In the genomic region with DNA sequence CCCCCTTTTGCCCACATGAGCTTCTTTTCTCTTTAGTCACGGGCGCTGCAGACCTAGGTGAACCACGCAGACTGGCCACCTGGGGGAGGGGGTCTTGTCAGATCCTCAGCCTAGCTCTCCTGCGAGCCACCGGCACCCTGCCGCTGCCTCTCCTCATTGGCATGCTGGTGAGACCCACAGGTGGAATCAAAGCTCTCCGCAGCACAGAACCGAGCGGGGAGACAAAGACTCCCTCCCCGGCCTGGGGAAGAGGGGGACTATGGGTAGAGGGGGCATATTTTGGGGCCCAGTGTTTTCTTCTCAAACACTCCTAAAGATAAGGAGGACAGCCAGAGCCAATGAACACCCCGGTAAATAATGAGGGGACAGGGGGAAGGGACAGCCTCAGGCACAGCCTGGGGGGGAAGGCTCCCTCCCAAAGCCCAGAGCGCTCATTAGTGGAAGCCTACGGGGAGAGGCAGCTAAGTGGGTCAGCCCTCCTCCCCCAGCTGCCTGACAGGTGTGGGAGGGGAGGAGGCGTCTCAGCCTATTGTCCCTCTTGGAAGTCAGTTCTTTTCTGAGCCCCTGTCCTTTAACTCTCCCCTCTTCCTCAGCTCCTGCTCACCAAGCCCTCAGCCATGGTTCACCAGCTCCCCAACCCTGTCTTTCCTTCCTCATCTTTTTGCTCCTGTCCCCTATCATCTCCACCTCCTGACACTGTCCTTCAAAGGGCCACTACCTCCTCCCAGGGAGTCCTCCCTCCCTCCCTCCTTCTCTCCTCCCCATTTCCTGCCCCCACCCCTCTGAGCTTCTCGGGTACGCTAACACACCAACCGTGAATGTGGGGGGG, we compare ENCODE assay signal across 8 mouse cellular contexts. TPM values are rescaled to one million over a fixed set of nuclear protein-coding genes. Genes with fewer than 3 reads are reported as not detected.
A peak's percentile ranks its signal among the peaks of the same experiment; 100 is the strongest.
DNase-seq lines count a peak whose midpoint lies in the region; ATAC-seq lines count a peak whose summit lies in the region.

No protein-coding gene starts in this region.

- no peak for ATAC-seq in hindbrain, embryonic 13.5 days (ENCODE audit: low FRiP score)

- H3K9me3 ChIP-seq in hindbrain, embryonic 13.5 days: no peaks in the 10 kb centered on the region

- H3K9ac ChIP-seq in hindbrain, embryonic 13.5 days: peak overlapping the region; percentile 64

- peak overlapping the region; percentile 45 for H3K4me2 ChIP-seq in hindbrain, embryonic 13.5 days

- H3K27me3 ChIP-seq in hindbrain, embryonic 13.5 days: 0 out of 2 replicates have a peak, but pooled peaks cover 6% of the 10 kb centered on the region

- peaks cover 50% of the 10 kb centered on the region for H3K4me1 ChIP-seq in hindbrain, embryonic 13.5 days (replicated peaks)

- peaks cover 25% of the 10 kb centered on the region for H3K36me3 ChIP-seq in hindbrain, embryonic 13.5 days

- peak overlapping the region; percentile 9 for H3K4me3 ChIP-seq in hindbrain, embryonic 13.5 days

- DNase-seq in cerebellum, adult 11-12 months: peak; percentile 42
- DNase-seq in cerebellum, postnatal 4 days (ENCODE audit: low spot score in 2 of 2): no peak
- DNase-seq in Muller cell, postnatal 12 days (ENCODE audit: inconsistent ontology term): peak; percentile 49
- DNase-seq in naive thymus-derived CD4-positive, alpha-beta T cell, adult 2 months (ENCODE audit: low read depth): peak; percentile 34
- no peak for DNase-seq in right cerebral cortex, postnatal 25 days
- no peak for DNase-seq in right cerebral cortex, postnatal 36 days (ENCODE audit: low spot score in 2 of 2)
- no peak for DNase-seq in adrenal gland, adult 2 months

- H3K27ac ChIP-seq in hindbrain, embryonic 13.5 days: peak overlapping the region; percentile 85

- 2% methylated on average over 17 of the region's 17 CpGs for WGBS in hindbrain, embryonic 13.5 days

RNA-seq across cellular contexts. Expression of gene Sema3f, which starts 25.3 kb away (rescaled TPM):
- polyA plus RNA-seq in hindbrain, embryonic 13.5 days (2015; fragmentation: Nextera tagmentation; extraction: Ambion mirVana): 16.4 and 17.0 TPM in 2 replicates
- total RNA-seq in adrenal gland, adult 2 months (2021): 10 to 100 TPM; 27.2 to 34.8 TPM
- polyA plus RNA-seq in adrenal gland, adult 2 months (2012; rRNA removed): 95.1 and 106 TPM in 2 replicates

RNA-seq across cellular contexts. Expression of gene Rbm5, which starts 35.2 kb away (rescaled TPM):
- polyA plus RNA-seq in hindbrain, embryonic 13.5 days (2015; fragmentation: Nextera tagmentation; extraction: Ambion mirVana): 277 and 286 TPM in 2 replicates
- total RNA-seq in adrenal gland, adult 2 months (2021): 100 to 1,000 TPM in 1 of 2 experiments, 10 to 100 TPM in 1; 67.1 to 124 TPM
- polyA plus RNA-seq in adrenal gland, adult 2 months (2012; rRNA removed): 61.7 and 67.8 TPM in 2 replicates

RNA-seq across cellular contexts. Expression of gene Gnat1, which starts 56.1 kb away (rescaled TPM):
- 1.8 TPM in 2 replicates for polyA plus RNA-seq in hindbrain, embryonic 13.5 days (2015; fragmentation: Nextera tagmentation; extraction: Ambion mirVana)
- total RNA-seq in adrenal gland, adult 2 months (2021): under 1 TPM in 1 of 2 experiments, not detected in 1; 0.37 TPM
- polyA plus RNA-seq in adrenal gland, adult 2 months (2012; rRNA removed): 0.10 and 0.16 TPM in 2 replicates

Comparison
In these comparisons a context has a peak if more than half of its experiments do, and no peak if none do; other contexts are left out.
1. DNase-seq: peak in cerebellum, adult 11-12 months (single experiment), Muller cell, postnatal 12 days (single experiment) and naive thymus-derived CD4-positive, alpha-beta T cell, adult 2 months (single experiment); none in cerebellum, postnatal 4 days (0 of 2), right cerebral cortex, postnatal 25 days (single experiment), right cerebral cortex, postnatal 36 days (0 of 2) and adrenal gland, adult 2 months (single experiment).